ENCODE assay signal across 7 mouse cellular contexts in the genomic region with DNA sequence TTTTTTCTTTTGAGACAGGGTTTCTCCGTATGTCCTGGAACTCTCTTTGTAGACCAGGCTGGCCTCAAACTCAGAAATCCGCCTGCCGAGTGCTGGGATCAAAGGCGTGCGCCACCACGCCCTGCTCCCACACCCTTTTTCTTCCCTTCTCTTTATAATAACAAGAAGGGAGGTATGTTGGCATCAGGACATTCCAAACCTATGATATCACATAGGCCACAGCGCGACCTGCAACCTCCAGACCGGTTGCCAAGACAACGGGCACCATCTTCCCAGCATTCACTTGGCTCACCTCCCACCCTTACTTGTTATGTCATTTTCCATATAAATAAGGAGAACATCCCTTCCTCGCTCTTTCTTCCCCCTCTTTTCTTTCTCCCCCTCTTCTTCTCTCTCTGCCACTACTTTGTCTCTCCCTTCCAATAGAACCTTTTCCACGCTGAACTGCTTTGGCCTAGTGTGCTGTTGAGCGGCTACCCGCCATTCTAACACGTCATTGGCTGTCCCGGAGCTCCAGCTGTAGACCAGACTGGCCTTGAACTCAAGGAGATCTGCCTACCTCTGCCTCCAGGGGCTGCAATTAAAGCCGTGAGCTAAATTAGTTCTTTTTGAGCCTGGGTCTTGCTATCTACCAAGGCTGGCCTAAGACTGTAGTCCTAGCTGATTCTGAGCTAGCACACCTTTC.
"Had no signal": no experiment of that assay in that cellular context is flagged by ENCODE, and none has a peak within 500 bp of the region (broad histone marks: within the 10 kb centered on the region; RNA-seq: fewer than 3 reads in every experiment).

No protein-coding gene starts in this region.

- DNase-seq: kidney, postnatal 10 days; kidney, postnatal 36 days; layer of hippocampus, postnatal 36 days; lung, adult 18-20 months; lung, postnatal 10 days; lung, postnatal 36 days; thymus, postnatal 4 days had no signal
